Mouse (Mus musculus) cerebellum, adult 9-10 months (tissue): ENCODE measurements at regions not wholly inside any gene's neighbourhood (a gene's known extent, or its start where the extent isn't known, plus 50 kb on each side); places are given as distances from the start of the nearest gene placed in this dataset.

ENCODE experiments used
- DNase-seq: peaks from one replicate; pipeline ENCODE4 v3.0.0; 2022

- no peak for DNase-seq
These were observed 144.2 kb upstream of the Gm5148 start for GRCm38 (mm10) chr3:37868454-37868853.

GRCm38 (mm10) chr3:37862756-37863155, 138.5 kb upstream of the Gm5148 start:
- no peak for DNase-seq

- no peak for DNase-seq
These were observed 136.6 kb upstream of the Gm5148 start for GRCm38 (mm10) chr3:37860715-37861461.

GRCm38 (mm10) chr3:37860034-37860714, 135.9 kb upstream of the Gm5148 start:
- DNase-seq = peak; percentile 90

- no peak for DNase-seq
These were observed 134.5 kb upstream of the Gm5148 start for GRCm38 (mm10) chr3:37858624-37859302.

- no peak for DNase-seq
These were observed 122.1 kb upstream of the Gm5148 start for GRCm38 (mm10) chr3:37846191-37847003.

GRCm38 (mm10) chr3:37845313-37846023, 121.2 kb upstream of the Gm5148 start:
- peak; percentile 23 for DNase-seq

GRCm38 (mm10) chr3:37844731-37845312, 120.5 kb upstream of the Gm5148 start:
- DNase-seq = no peak

- DNase-seq = no peak
These were observed 118.0 kb upstream of the Gm5148 start for GRCm38 (mm10) chr3:37842289-37842688.

GRCm38 (mm10) chr3:37838896-37839295, 114.6 kb upstream of the Gm5148 start:
- no peak for DNase-seq

- no peak for DNase-seq
These were observed 112.5 kb upstream of the Gm5148 start for GRCm38 (mm10) chr3:37836749-37837148.

GRCm38 (mm10) chr3:37835687-37836086, 111.4 kb upstream of the Gm5148 start:
- DNase-seq = no peak

GRCm38 (mm10) chr3:37835135-37835534, 110.8 kb upstream of the Gm5148 start:
- DNase-seq = no peak

GRCm38 (mm10) chr3:37834626-37835025, 110.3 kb upstream of the Gm5148 start:
- no peak for DNase-seq

GRCm38 (mm10) chr3:37833387-37833786, 109.1 kb upstream of the Gm5148 start:
- no peak for DNase-seq

GRCm38 (mm10) chr3:37827546-37827945, 103.3 kb upstream of the Gm5148 start:
- DNase-seq = no peak

GRCm38 (mm10) chr3:37825602-37826001, 101.3 kb upstream of the Gm5148 start:
- DNase-seq = no peak

- no peak for DNase-seq
These were observed 100.4 kb upstream of the Gm5148 start for GRCm38 (mm10) chr3:37824681-37825080.

- no peak for DNase-seq
These were observed 95.2 kb upstream of the Gm5148 start for GRCm38 (mm10) chr3:37819503-37819902.

GRCm38 (mm10) chr3:37817434-37817805, 93.1 kb upstream of the Gm5148 start:
- peak; percentile 46 for DNase-seq

GRCm38 (mm10) chr3:37816781-37817433, 92.6 kb upstream of the Gm5148 start:
- DNase-seq = peak; percentile 65
